Mouse (Mus musculus): ENCODE results near the gene Glrx3. TPM values are rescaled to one million over a fixed set of nuclear protein-coding genes. Genes with fewer than 3 reads are reported as not detected.

The Glrx3 gene
- 277 TPM in 2 replicates for polyA plus RNA-seq (2015; fragmentation: Nextera tagmentation; extraction: Ambion mirVana)

GRCm38 (mm10) chr7:137437440-137438178 is at the start of gene Glrx3:
Gene Glrx3 (plus strand): TSS chr7:137437614.
- Histone ChIP-seq H3K4me1 (replicated peaks) (peaks cover 24% of the 10 kb centered on the region), H3K4me2 (replicated peaks) (peak within 1 kb of the TSS; percentile 77), H3K9ac (replicated peaks) (peak within 1 kb of the TSS; percentile 96), H3K27me3 (no peaks in the 10 kb centered on the region), H3K9me3 (no peaks in the 10 kb centered on the region), H3K36me3 (no peaks in the 10 kb centered on the region), H3K4me3 (replicated peaks) (peak within 1 kb of the TSS; percentile 97), H3K27ac (peak within 1 kb of the TSS; percentile 91)
- peak; percentile 93 for ATAC-seq
- WGBS, result under 1% methylated on average over 68 of the region's 69 CpGs

DNA sequence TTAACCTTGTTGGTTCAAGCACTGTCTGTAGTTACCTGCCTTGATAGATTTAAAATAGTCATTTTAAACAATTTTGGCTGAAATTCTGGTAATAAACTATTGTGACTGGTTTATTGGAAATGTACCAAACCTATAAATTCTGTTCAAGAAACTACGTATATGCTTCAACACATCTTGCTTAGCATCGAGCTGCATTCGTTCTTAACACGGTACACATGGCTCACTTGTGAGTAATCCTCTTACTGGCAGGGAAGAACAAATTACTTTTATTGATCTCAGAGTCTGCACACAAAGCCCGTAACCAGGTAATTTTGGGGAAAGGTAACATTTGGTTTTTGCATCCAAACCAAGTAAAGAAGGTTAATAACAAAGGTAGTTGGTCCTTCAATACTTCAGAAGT is 49.6 kb upstream of the Glrx3 start:
- Histone ChIP-seq H3K9ac (replicated peaks) (no peak overlapping the region), H3K27ac (no peak overlapping the region), H3K36me3 (no peaks in the 10 kb centered on the region), H3K9me3 (no peaks in the 10 kb centered on the region), H3K4me2 (replicated peaks) (no peak overlapping the region), H3K27me3 (no peaks in the 10 kb centered on the region), H3K4me1 (replicated peaks) (no peaks in the 10 kb centered on the region), H3K4me3 (replicated peaks) (no peak overlapping the region)
- ATAC-seq, result no peak
- WGBS, result 81% methylated on average over 5 of the region's 5 CpGs

DNA sequence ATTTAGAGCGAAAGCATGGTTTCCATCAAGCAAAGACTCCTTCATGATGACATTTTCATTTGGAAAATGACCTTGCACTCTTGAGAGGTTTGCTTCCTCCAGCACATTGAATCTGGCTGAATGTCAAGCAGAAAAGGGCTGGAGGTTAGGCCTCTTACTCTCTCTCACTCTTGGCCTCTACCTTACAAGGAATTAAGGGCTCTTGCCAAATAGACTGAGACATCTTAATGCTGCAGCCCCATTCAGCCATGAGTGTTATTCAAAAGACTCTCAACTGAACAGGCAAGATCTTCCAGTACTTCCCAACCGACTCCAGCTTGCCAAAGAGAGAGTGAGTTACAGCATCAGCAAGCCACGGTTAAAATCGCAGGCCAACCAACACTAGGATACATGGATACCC is 42.0 kb upstream of the Glrx3 start:
- Histone ChIP-seq H3K9ac (replicated peaks) (no peak overlapping the region), H3K4me1 (replicated peaks) (no peaks in the 10 kb centered on the region), H3K27me3 (no peaks in the 10 kb centered on the region), H3K9me3 (no peaks in the 10 kb centered on the region), H3K36me3 (no peaks in the 10 kb centered on the region), H3K4me2 (replicated peaks) (no peak overlapping the region), H3K27ac (no peak overlapping the region), H3K4me3 (replicated peaks) (no peak overlapping the region)
- ATAC-seq, result no peak
- 89% methylated on average over 4 of the region's 4 CpGs for WGBS

- Histone ChIP-seq H3K9ac (replicated peaks) (no peak overlapping the region), H3K27ac (no peak overlapping the region), H3K27me3 (no peaks in the 10 kb centered on the region), H3K36me3 (no peaks in the 10 kb centered on the region), H3K9me3 (no peaks in the 10 kb centered on the region; the same call in 1 of the 2 replicates), H3K4me1 (replicated peaks) (no peaks in the 10 kb centered on the region), H3K4me3 (replicated peaks) (no peak overlapping the region), H3K4me2 (replicated peaks) (no peak overlapping the region)
- 94% methylated on average over 8 of the region's 8 CpGs for WGBS
- ATAC-seq, result no peak
Measured at GRCm38 (mm10) chr7:137397361-137397910, 40.0 kb upstream of the Glrx3 start.

GRCm38 (mm10) chr7:137398973-137399372 is 38.4 kb upstream of the Glrx3 start:
- H3K27me3 ChIP-seq, result no peaks in the 10 kb centered on the region
- H3K9ac ChIP-seq (replicated peaks), result no peak overlapping the region
- no peaks in the 10 kb centered on the region; the same call in 1 of the 2 replicates for H3K9me3 ChIP-seq
- H3K4me3 ChIP-seq (replicated peaks), result no peak overlapping the region
- no peak overlapping the region for H3K4me2 ChIP-seq (replicated peaks)
- no peaks in the 10 kb centered on the region for H3K36me3 ChIP-seq
- WGBS, result 97% methylated on average over 4 of the region's 4 CpGs
- H3K4me1 ChIP-seq (replicated peaks), result no peaks in the 10 kb centered on the region
- no peak for ATAC-seq
- no peak overlapping the region for H3K27ac ChIP-seq

DNA sequence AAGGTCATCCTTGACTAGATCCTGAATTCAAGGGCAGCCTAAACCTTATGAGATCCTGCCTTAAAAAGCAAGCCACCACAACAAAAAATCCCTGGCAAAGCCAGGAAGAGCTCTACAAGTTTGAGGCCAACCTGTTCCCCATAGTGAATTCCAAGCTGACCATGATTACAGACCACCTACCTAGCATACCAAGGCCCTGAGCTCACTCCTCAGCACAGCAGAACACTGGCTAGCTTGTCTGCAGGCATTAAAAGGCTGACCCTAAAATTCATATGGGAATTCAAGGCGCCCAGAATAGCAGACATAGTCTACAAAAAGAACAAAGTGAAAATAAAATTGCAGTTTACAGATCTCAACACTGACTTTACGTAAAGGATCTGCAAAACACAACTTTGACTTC is 33.3 kb upstream of the Glrx3 start:
- WGBS, result 93% methylated on average over 2 of the region's 2 CpGs
- ATAC-seq, result no peak

GRCm38 (mm10) chr7:137407428-137408058 is 29.9 kb upstream of the Glrx3 start:
- H3K4me2 ChIP-seq (replicated peaks), result no peak overlapping the region
- H3K27me3 ChIP-seq, result no peaks in the 10 kb centered on the region
- no peak for ATAC-seq
- 92% methylated on average over 1 of the region's 1 CpGs for whole genome bisulfite sequencing
- no peaks in the 10 kb centered on the region for H3K9me3 ChIP-seq
- H3K9ac ChIP-seq (replicated peaks), result no peak overlapping the region
- H3K27ac ChIP-seq, result no peak overlapping the region
- H3K4me3 ChIP-seq (replicated peaks), result no peak overlapping the region
- H3K4me1 ChIP-seq (replicated peaks), result peaks cover 11% of the 10 kb centered on the region
- no peaks in the 10 kb centered on the region for H3K36me3 ChIP-seq

More for the DNA sequence above, 33.3 kb upstream of the Glrx3 start:
- Histone ChIP-seq H3K27ac (no peak overlapping the region), H3K4me2 (replicated peaks) (no peak overlapping the region), H3K36me3 (no peaks in the 10 kb centered on the region), H3K4me1 (replicated peaks) (no peaks in the 10 kb centered on the region), H3K4me3 (replicated peaks) (no peak overlapping the region), H3K9ac (replicated peaks) (no peak overlapping the region), H3K9me3 (no peaks in the 10 kb centered on the region; the same call in 1 of the 2 replicates), H3K27me3 (no peaks in the 10 kb centered on the region)

- Histone ChIP-seq H3K27ac (peak within 1 kb of the TSS; percentile 86), H3K9ac (replicated peaks) (peak within 1 kb of the TSS; percentile 73), H3K4me2 (replicated peaks) (peak within 1 kb of the TSS; percentile 67), H3K4me3 (replicated peaks) (peak within 1 kb of the TSS; percentile 75), H3K27me3 (no peaks in the 10 kb centered on the region), H3K9me3 (no peaks in the 10 kb centered on the region), H3K4me1 (replicated peaks) (peaks cover 11% of the 10 kb centered on the region), H3K36me3 (no peaks in the 10 kb centered on the region)
- under 1% methylated on average over 59 of the region's 63 CpGs for WGBS
- peak; percentile 100 for ATAC-seq
Measured at GRCm38 (mm10) chr7:137410337-137411197, 26.8 kb upstream of the Glrx3 start, which contains the start of gene 9430038I01Rik. Gene 9430038I01Rik (minus strand): TSS chr7:137410762.

GRCm38 (mm10) chr7:137414710-137415109 is 22.7 kb upstream of the Glrx3 start:
- peaks cover 8% of the 10 kb centered on the region for H3K4me1 ChIP-seq (replicated peaks)
- H3K9ac ChIP-seq (replicated peaks), result no peak overlapping the region
- no peak for ATAC-seq
- no peaks in the 10 kb centered on the region for H3K9me3 ChIP-seq
- H3K27ac ChIP-seq, result no peak overlapping the region
- no peak overlapping the region for H3K4me2 ChIP-seq (replicated peaks)
- 94% methylated on average over 8 of the region's 8 CpGs for WGBS
- H3K27me3 ChIP-seq, result no peaks in the 10 kb centered on the region
- no peak overlapping the region for H3K4me3 ChIP-seq (replicated peaks)
- H3K36me3 ChIP-seq, result no peaks in the 10 kb centered on the region

GRCm38 (mm10) chr7:137420550-137420949 is 16.9 kb upstream of the Glrx3 start:
- Histone ChIP-seq H3K9ac (replicated peaks) (no peak overlapping the region), H3K9me3 (no peaks in the 10 kb centered on the region), H3K27me3 (no peaks in the 10 kb centered on the region), H3K4me2 (replicated peaks) (no peak overlapping the region), H3K27ac (no peak overlapping the region), H3K4me1 (replicated peaks) (no peaks in the 10 kb centered on the region), H3K4me3 (replicated peaks) (no peak overlapping the region), H3K36me3 (no peaks in the 10 kb centered on the region)
- no peak for ATAC-seq
- WGBS, result 89% methylated on average over 2 of the region's 2 CpGs

DNA sequence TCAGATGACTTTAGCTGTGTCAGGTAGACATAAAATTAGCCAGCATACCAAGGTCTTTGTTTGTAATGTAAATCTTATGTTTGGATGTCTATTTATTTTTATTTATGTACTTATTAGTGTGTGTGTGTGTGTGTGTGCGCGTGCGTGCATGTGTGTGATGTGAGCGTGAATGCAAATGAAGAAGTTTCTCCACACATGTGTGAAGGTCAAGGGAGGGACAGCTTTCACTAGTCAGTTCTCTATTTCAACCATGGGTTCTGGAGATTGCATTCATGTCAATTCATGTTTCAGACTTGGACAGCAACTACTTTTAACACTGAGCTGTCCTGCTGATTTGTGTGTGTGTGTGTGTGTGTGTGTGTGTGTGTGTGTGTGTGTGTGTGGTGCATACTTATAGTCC is 16.2 kb upstream of the Glrx3 start:
- no peak overlapping the region for H3K27ac ChIP-seq
- no peaks in the 10 kb centered on the region for H3K9me3 ChIP-seq
- H3K27me3 ChIP-seq, result no peaks in the 10 kb centered on the region
- 94% methylated on average over 4 of the region's 4 CpGs for WGBS
- no peaks in the 10 kb centered on the region for H3K36me3 ChIP-seq
- no peak overlapping the region for H3K4me3 ChIP-seq (replicated peaks)
- no peak for ATAC-seq
- no peaks in the 10 kb centered on the region for H3K4me1 ChIP-seq (replicated peaks)
- H3K4me2 ChIP-seq (replicated peaks), result no peak overlapping the region
- no peak overlapping the region for H3K9ac ChIP-seq (replicated peaks)

All from midbrain, embryonic 13.5 days (tissue).